Mouse (Mus musculus): Measurements from ENCODE around the gene Elmsan1.

Elmsan1 gene

DNA sequence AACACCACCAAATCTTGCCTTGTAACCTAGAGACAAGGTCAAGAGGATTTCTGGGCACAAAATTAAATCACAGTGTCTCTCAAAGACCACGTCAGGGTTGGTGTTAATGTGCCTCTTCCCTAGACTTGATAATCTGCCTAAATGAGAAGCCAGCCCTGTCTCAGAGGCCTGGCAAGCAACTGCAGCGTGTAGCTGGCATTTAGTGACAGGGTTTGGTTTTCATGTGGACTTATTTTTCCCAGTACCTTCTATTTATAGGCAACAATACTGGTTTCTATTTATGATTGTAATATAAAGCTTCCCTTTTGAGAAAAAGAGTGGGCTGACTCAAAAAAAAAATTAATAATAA lies 63.2 kb downstream of the Elmsan1 start:
- POLR2A ChIA-PET = interaction anchor here in 2 of 4 experiments (0.7 to 1.5 kb wide), 5 partner anchors 8 to 90 kb away, joined by 3 to 4 read pairs (median 3); no protein-coding TSS in a partner anchor
- CTCF ChIA-PET = no interaction called here

DNA sequence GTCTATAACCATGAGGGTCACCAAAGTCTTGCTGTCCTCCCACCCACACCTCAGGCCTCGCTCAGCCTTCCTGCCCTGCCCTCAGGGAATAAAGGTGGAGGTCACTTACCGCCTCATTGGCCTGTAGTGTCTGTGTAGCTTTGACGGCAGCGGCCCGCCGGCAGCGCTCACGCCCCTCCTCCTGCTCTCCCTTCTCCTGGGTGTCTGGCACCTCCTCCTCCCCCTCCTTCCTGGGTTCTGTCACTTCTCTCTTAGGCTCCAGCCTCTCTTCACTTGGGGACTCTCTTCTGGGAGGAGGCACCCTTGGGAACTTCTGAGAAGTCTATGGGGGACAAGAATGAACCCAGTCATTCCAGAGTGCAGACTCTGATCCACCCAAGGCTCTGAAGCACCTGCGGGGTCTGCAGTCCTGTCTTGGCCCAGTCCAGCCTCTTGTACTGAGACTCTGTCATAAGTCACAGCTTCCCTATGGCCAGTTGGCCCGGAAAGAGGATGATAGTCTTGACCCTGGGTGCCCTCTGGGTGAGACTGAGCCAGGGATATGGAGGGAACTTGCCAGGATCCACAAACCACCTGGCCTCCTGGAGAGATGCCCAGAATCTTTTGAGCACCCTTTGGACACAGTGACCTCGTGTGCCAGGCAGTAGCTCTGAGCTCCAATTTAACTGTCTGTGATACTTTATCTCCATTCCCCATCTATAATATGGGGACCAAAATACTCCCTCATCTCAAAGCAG lies 63.7 kb downstream of the Elmsan1 start:
- CTCF ChIA-PET = no interaction called here
- POLR2A ChIA-PET = interaction anchor here in 2 of 4 experiments (0.7 to 1.5 kb wide), 8 partner anchors 9 to 296 kb away, joined by 3 to 5 read pairs (median 3); partner anchors contain the start of genes Aldh6a1 (in 1 of the 2) and Lin52 (in 1 of the 2)

DNA sequence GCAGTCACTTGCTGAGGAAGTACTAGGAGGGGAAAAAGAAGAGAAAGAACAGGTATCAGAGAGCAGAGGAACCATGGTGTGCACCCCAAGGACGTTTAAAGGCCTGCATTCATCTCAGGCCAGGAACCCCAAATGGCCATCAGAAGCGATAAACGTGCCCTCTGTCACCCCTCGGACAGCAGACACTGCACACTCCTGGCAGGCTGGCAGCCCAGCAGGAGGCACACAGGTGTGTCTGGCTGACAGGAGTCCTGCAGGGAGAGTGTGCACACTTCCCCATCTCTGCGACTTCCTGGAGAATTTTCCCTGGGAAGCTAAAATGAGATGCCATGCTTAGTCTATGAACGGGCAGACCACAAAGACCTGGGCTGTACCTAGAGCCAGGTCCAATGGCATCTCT lies 65.3 kb downstream of the Elmsan1 start:
- CTCF ChIA-PET = interaction anchor here in 2 of 4 experiments (0.7 to 1.4 kb wide), 2 partner anchors 9 to 136 kb away, joined by 3 to 4 read pairs; no protein-coding TSS in a partner anchor

DNA sequence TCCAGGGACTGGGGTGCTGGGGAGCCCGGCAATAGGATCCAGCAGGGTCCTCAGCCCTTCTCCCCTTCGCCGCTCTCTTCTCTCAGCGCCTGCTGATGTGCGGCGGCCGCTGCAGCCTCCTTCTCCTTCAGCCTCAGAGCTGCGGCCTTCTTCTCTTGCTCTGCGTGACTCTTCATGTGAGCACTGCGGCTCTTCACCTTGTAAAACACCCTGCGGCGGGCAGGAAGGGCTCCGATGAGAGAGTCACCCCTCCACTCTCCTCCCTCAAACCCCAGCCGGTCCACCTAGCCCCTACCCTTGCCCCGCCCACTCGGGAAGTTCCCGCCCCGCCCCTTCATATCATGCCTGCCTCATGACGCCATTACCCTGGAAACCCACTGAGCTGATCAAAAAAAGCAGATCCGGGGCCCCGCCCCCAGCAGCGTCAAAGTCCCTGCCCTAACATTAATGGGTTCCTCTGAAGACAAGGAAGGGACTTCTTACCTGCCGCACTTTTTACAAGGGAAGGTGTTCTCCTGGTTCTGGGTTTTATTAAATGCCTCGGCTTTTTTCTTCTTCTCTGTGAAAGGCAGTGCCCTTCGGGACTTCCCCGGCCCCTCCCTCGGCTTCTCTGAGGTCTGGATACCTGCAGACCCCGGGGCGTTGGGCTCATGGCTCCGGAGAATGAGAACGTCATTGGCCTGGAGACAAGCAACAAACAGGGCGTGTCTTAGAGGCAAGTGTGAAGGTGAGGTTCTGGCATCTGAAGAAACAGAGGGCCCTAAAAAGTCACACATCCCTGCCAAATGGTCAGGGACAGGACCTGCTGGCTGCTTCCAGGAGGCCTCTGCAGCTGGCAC lies 66.1 kb downstream of the Elmsan1 start:
- ChIA-PET POLR2A (interaction anchor here in 3 of 4 experiments (0.6 to 2.2 kb wide), 20 partner anchors 7 to 1863 kb away, joined by 3 to 9 read pairs (median 4); partner anchors contain the start of genes Dnal1 (in 1 of the 3) and Riox1 (in 1 of the 3)), CTCF (interaction anchor here (0.5 to 1.4 kb wide), 13 partner anchors 9 to 669 kb away, joined by 3 to 18 read pairs (median 4); no protein-coding TSS in a partner anchor)

More for the DNA sequence above, 65.3 kb downstream of the Elmsan1 start:
- POLR2A ChIA-PET = interaction anchor here in 2 of 4 experiments (1.1 to 2.2 kb wide), 5 partner anchors 8 to 93 kb away, joined by 4 to 9 read pairs (median 5); partner anchors contain the start of gene Dnal1 (in 1 of the 2)

DNA sequence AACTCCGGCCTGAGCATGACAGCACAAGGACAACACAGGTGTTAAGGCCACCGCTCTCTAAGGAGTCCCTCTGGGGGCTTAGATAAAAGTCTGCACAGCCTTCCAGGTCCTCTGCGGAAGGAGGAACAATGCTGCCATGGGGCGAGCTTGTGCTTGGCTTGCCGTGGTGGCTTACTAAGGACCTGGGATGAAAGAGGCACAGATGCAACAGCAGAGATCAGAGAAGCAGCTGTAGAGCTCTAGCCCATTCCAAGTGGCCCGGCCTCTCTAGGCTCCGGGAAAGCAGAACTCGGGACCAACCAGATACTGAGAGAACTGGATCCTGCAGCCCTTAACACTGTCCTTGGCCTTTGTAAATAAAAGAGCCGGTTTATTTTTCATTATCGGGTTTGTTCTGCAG lies 66.8 kb downstream of the Elmsan1 start:
- CTCF ChIA-PET = interaction anchor here (0.5 to 1.4 kb wide), 6 partner anchors 10 to 669 kb away, joined by 3 to 18 read pairs (median 3); no protein-coding TSS in a partner anchor
- POLR2A ChIA-PET = interaction anchor here in 2 of 4 experiments (0.6 to 2.2 kb wide), 13 partner anchors 8 to 202 kb away, joined by 3 to 9 read pairs (median 4); partner anchors contain the start of genes Dnal1 (in 1 of the 2) and Riox1 (in 1 of the 2)

DNA sequence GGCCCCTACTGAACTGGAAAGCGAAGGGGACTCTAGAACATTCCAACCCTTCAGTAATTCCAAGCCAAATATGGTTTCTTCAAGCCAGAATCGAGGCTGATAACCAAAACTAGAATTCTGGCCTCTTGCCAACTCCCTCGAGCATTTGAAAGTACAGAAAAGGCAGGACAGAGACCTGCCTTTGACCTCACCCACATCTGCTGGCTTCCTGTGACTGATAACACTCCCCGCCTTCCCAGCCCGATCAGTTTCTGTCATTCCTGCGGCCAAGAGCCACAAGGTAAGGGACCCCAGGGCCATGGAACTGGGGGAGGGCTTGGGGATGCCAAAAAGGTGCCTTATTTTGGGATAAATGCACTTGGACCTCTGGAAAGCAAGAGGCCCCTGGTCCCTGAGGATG lies 67.7 kb downstream of the Elmsan1 start:
- ChIA-PET POLR2A (interaction anchor here in 3 of 4 experiments (0.7 to 5.3 kb wide), 9 partner anchors 10 to 201 kb away, joined by 3 to 31 read pairs (median 4); partner anchors contain the start of gene Riox1 (in 1 of the 3)), CTCF (no interaction called here)

DNA sequence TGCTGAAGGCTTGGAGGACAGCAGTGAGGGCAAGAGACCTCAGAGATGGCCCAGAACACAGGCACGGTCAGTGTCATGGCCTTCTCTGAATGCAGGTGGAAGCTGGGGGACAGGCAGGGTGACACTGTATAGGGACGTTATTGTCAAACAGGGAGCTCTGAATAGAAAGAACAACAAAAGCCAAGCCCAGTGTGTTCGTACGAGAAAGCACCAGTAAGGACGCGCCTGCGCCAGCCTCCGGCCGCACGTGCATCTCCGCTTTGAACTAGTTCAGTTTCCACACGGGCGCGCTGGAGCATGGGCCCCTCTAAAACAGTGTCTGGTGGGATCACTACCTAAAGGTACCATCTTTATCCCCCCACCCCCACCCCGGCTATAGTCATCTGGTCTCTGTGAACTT lies 68.7 kb downstream of the Elmsan1 start:
- ChIA-PET CTCF (no interaction called here), POLR2A (interaction anchor here in 3 of 4 experiments (0.6 to 5.3 kb wide), 14 partner anchors 8 to 102 kb away, joined by 3 to 31 read pairs (median 4); no protein-coding TSS in a partner anchor)

DNA sequence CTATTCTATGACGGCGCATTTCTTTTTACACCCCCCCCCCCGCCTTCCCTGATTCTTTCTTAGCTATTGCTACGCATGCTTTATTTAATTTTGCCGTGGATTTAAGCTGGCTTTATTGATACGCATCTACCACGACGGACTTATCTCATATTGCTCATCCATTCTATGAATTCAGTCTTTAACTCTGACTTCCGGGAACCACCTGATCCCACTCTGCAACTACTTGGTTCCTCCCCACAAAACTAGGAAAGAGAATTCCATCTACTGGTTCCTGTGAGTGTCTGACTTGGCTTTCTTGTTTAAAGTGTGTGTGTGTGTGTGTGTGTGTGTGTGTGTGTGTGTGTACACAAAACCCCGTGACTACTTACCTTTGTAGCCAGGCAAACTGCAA lies 70.1 kb downstream of the Elmsan1 start:
- ChIA-PET CTCF (interaction anchor here (0.6 to 1.8 kb wide), 11 partner anchors 10 to 232 kb away, joined by 3 to 5 read pairs (median 4); partner anchors contain the start of gene Dnal1 (in 1 of the 4)), POLR2A (interaction anchor here in 3 of 4 experiments (0.6 to 5.3 kb wide), 19 partner anchors 9 to 198 kb away, joined by 3 to 31 read pairs (median 5); partner anchors contain the start of genes Ptgr2 (in 1 of the 3) and Riox1 (in 1 of the 3))

DNA sequence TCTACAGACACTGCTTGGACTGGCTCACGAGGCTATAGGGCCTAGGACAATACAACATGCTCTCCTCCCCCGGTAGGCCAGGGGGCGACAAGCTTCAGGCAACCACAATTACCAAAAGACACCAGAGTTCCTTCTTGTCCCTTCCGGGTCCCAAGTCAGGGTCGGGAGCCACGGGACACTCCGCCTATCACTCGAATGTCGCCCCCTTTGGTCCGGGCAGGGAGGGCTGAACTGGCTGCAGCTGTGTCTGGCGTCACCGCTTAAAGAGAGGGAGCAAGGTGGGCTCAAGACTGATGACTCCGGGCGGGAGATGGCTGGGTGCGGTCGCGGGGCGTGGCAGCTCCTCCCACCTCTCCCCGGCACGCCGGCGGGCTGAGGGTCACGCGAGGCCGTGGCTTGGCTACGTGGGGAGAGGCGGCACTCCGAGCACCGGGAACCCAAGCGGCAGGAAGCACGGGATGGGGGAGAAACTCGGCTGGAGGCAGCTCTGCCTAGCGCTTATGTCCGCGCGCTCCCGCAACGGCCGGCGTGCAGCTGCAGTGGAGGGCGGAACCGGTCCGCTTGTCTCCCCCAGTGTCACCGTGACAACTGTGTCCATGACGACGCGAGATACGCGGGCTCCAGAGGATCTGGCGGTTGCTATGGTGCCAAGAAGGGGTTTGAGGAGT lies 70.6 kb downstream of the Elmsan1 start, which contains the start of gene Pnma1:
TSS of gene Pnma1 (minus strand) at position 536 of the 668 bp plus-strand sequence.
- CTCF ChIA-PET = interaction anchor here in 3 of 4 experiments (0.5 to 1.8 kb wide), 17 partner anchors 10 to 197 kb away, joined by 3 to 5 read pairs (median 3); partner anchors contain the start of gene Dnal1 (in 1 of the 3)
- POLR2A ChIA-PET = interaction anchor here (0.5 to 5.3 kb wide), 25 partner anchors 10 to 198 kb away, joined by 3 to 31 read pairs (median 5); partner anchors contain the start of genes Ptgr2 (in 2 of the 4), Riox1 (in 1 of the 4) and Zfp410 (in 1 of the 4)

DNA sequence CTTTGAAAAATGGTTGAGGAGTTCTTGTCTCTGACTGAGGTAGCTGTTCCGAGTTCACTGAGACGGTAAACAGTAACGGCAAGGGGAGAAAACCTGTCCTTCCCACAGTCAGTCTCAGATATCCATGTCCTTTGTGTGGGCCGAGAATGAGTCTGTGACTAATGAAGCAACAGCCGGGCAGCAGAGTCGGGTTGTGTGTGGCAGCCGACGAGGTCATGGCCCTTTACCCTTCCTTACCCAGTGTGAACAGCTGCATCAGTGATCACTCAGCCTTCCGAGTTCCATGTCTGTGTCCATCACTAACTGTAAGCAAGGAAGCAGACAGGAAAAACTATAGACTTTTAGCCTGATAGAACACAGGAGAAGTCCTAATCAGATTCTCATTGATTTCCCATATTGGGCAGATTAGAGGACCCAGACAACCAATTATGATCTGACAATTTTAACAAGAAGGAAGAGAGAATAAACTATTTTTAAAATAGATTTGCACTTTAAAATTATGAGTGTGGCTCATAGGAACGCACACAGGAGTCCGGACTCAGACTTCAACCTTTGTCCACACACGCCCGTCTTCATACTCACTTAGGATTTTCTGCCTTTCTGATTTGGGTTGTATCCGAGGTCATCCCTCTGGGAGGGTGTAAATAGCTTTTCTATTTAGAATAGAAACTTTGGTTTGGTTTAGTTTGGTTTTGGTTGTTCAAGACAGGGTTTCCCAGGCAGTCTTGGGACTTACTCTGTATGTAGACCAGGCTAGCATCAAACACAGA lies 76.2 kb downstream of the Elmsan1 start:
- CTCF ChIA-PET = no interaction called here
- POLR2A ChIA-PET = no interaction called here

DNA sequence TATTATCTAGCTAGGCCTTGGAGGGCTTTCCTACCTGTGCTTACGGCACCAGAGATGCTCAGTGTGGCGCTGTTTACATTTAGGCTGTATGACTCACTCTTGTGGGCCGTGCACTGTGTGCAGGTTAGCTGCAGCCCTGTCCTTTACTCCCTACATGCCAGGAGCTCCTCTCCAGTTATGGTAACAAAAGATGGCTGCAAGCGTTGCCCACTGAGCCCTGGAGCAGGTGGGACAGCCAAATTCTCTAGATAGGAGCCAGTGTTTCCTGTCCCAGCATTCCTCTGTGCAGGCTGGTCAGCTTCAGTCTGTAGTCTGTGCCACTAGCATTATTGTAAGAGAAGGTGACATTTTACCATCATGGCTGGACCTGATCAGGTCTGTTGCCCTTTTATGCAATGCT lies 77.4 kb downstream of the Elmsan1 start:
- CTCF ChIA-PET = interaction anchor here in 2 of 4 experiments (0.6 to 0.8 kb wide), 2 partner anchors 21 to 273 kb away, joined by 3 to 4 read pairs; no protein-coding TSS in a partner anchor
- POLR2A ChIA-PET = interaction anchor here in 1 of 4 experiments (0.6 kb wide), 1 partner anchor 22 kb away, joined by 3 read pairs; no protein-coding TSS in a partner anchor

DNA sequence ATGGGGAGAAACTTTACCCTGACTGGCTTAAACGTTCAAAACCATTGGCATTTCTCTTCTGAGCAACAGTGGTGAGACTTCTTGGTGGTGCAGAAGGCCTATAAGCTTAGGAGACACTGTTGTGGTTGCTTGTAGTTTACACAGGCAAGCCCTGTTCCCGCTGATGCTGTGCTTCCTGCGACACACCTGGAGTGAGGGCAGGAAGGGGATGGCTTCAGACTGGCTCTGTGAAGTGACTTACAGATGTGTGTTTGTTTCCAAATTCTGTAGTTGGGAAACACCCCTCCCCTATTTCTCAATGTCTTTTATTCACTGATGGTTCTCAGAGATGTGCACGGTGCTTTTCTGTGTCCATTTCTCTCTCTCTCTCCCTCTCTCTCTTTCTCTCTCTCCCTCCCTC lies 78.5 kb downstream of the Elmsan1 start:
- ChIA-PET CTCF (interaction anchor here in 1 of 4 experiments (0.6 kb wide), 1 partner anchor 110 kb away, joined by 3 read pairs; no protein-coding TSS in a partner anchor), POLR2A (no interaction called here)

DNA sequence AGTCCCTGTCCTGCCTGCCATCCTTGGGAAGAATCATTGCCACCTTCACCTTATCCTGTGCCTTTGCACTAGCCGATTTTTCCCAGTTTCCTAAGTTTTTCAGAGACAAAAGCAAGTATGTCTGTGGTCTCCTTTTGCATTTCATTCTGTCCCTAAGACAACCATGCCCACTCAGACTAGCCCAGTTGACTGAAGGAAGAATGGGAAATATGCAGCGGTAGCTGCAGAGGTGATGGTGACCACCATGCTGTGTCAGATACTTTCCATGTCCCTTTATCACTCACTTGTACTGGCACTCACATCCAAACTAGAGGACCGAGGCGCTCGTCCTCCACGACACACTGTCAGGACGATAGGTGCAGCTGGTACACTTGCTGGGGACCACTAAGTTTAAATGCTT lies 81.5 kb downstream of the Elmsan1 start:
- ChIA-PET CTCF (interaction anchor here in 1 of 4 experiments (0.7 kb wide), 1 partner anchor 117 kb away, joined by 3 read pairs; no protein-coding TSS in a partner anchor), POLR2A (interaction anchor here in 3 of 4 experiments (0.5 to 0.6 kb wide), 3 partner anchors 12 to 145 kb away, joined by 3 to 4 read pairs (median 4); no protein-coding TSS in a partner anchor)

DNA sequence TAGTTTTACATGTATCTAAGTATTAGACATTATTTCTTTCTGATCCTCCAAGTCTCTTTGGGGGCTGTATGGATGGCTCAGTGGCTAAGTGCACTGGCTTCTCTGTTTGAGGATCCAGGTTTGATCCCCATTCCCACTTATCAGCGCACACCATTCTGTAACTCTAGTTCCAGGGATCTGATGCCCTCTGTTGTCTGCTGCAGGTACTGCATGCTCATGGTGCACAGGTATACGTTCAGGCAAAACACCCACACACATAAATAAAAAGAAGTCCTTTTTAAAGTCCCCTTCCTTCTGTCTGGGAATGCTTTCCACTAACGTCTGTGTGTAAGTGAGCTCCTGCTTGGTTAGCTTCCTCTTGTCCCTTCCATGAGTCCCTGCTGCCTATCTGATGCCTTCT lies 86.4 kb downstream of the Elmsan1 start:
- CTCF ChIA-PET = interaction anchor here (0.7 to 1.3 kb wide), 10 partner anchors 12 to 418 kb away, joined by 3 to 5 read pairs (median 3); partner anchors contain the start of gene Pnma1 (in 1 of the 4)
- POLR2A ChIA-PET = interaction anchor here in 1 of 4 experiments (0.6 to 1.3 kb wide), 3 partner anchors 19 to 59 kb away, joined by 3 read pairs; partner anchors contain the start of gene Acot6

DNA sequence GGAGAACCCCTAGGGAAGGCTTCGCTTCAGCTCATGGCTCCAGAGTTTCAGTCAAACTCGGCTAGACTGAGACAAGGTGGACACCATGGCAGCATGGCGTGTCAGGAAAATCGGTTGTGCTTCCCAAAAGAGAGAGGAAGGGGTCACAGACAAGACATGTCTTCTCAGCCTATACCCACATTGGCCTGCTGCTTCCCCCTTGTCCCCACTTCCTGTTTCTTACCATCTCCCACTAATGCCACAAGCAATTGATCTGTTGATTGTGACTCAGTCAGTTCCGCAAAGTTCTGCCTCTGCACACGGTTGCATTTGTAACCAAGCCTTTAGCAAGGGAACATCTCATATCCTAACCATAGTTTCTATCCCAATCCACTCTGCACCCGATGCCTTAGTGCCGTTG lies 88.8 kb downstream of the Elmsan1 start:
- ChIA-PET CTCF (no interaction called here), POLR2A (no interaction called here)

DNA sequence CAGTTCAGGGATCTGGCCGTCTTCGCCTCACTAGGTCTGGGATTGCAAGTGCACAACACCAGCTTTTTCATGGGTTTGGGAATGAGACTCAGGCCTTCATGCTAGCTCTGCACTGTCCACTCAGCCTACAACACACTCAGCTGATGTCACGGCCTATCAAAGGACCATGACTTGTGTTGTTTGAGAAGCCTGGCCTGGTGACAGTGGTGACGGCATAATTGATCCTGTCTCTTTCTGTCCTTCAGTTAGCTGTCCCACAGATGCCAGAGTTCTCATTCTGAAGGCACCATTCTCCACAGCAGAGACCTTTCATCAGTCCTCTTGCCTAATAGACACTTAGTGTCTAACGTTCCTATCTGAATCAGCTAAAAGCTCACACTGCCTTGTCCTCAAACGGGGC lies 90.1 kb downstream of the Elmsan1 start:
- CTCF ChIA-PET = interaction anchor here in 1 of 4 experiments (1.3 kb wide), 1 partner anchor 19 kb away, joined by 4 read pairs; the partner anchor contains the start of gene Pnma1

DNA sequence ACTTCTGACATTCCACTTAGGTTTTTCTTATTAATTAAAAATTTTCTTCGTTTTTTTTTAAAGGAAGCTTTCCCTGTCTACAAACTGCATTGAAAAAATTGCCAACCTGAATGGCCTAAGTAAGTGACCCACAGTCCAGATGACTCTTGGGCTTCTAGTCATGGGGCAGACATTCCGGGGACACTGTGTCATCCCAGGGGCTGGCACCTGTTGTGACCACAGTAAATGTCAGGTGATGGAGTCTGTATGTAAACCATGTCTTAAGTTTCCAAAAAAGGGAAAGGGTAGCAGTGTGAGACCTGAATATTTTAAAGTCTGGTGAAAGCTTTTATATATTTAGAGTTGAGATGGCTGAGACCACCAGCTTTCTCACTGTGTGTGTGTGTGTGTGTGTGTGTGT lies 91.8 kb downstream of the Elmsan1 start:
- ChIA-PET POLR2A (no interaction called here), CTCF (no interaction called here)

More for the DNA sequence above, 90.1 kb downstream of the Elmsan1 start:
- POLR2A ChIA-PET = interaction anchor here in 1 of 4 experiments (1.2 to 1.3 kb wide), 2 partner anchors 14 to 156 kb away, joined by 3 to 5 read pairs; partner anchors contain the start of genes Dnal1 and Ptgr2
